Mouse (Mus musculus): ENCODE measurements around the gene Plxnb1.

Plxnb1 gene

GRCm38 (mm10) chr9:109096251-109096661, 1.1 kb downstream of the Plxnb1 start:
- in situ Hi-C loops (cut with MboI; ENCODE audit: low pct_unique_long_range_greater_than_20kb in 1 of 2, low sequenced_read_pairs in 2 of 2, unreplicated experiment in 1 of 2) = no loop called here

GRCm38 (mm10) chr9:109096856-109097255, 1.7 kb downstream of the Plxnb1 start:
- in situ Hi-C loops (cut with MboI; ENCODE audit: low pct_unique_long_range_greater_than_20kb in 1 of 2, low sequenced_read_pairs in 2 of 2, unreplicated experiment in 1 of 2) = no loop called here

- in situ Hi-C loops (cut with MboI; ENCODE audit: low pct_unique_long_range_greater_than_20kb in 1 of 2, low sequenced_read_pairs in 2 of 2, unreplicated experiment in 1 of 2) = no loop called here
These were observed 2.1 kb downstream of the Plxnb1 start for GRCm38 (mm10) chr9:109097291-109097690.

- in situ Hi-C loops (cut with MboI; ENCODE audit: low pct_unique_long_range_greater_than_20kb in 1 of 2, low sequenced_read_pairs in 2 of 2, unreplicated experiment in 1 of 2) = no loop called here
These were observed 2.6 kb downstream of the Plxnb1 start for GRCm38 (mm10) chr9:109097831-109098230.

- in situ Hi-C loops (cut with MboI; ENCODE audit: low pct_unique_long_range_greater_than_20kb in 1 of 2, low sequenced_read_pairs in 2 of 2, unreplicated experiment in 1 of 2) = no loop called here
These were observed 3.2 kb downstream of the Plxnb1 start for GRCm38 (mm10) chr9:109098366-109098765.

- in situ Hi-C loops (cut with MboI; ENCODE audit: low pct_unique_long_range_greater_than_20kb in 1 of 2, low sequenced_read_pairs in 2 of 2, unreplicated experiment in 1 of 2) = no loop called here
These were observed 3.8 kb downstream of the Plxnb1 start for GRCm38 (mm10) chr9:109098969-109099368.

- in situ Hi-C loops (cut with MboI; ENCODE audit: low pct_unique_long_range_greater_than_20kb in 1 of 2, low sequenced_read_pairs in 2 of 2, unreplicated experiment in 1 of 2) = no loop called here
These were observed 5.2 kb downstream of the Plxnb1 start for GRCm38 (mm10) chr9:109100307-109100928.

- in situ Hi-C loops (cut with MboI; ENCODE audit: low pct_unique_long_range_greater_than_20kb in 1 of 2, low sequenced_read_pairs in 2 of 2, unreplicated experiment in 1 of 2) = no loop called here
These were observed 6.8 kb downstream of the Plxnb1 start for GRCm38 (mm10) chr9:109101933-109102445.

- in situ Hi-C loops (cut with MboI; ENCODE audit: low pct_unique_long_range_greater_than_20kb in 1 of 2, low sequenced_read_pairs in 2 of 2, unreplicated experiment in 1 of 2) = no loop called here
These were observed 7.4 kb downstream of the Plxnb1 start for GRCm38 (mm10) chr9:109102541-109102940.

- in situ Hi-C loops (cut with MboI; ENCODE audit: low pct_unique_long_range_greater_than_20kb in 1 of 2, low sequenced_read_pairs in 2 of 2, unreplicated experiment in 1 of 2) = no loop called here
These were observed 8.1 kb downstream of the Plxnb1 start for GRCm38 (mm10) chr9:109103250-109103649.

- in situ Hi-C loops (cut with MboI; ENCODE audit: low pct_unique_long_range_greater_than_20kb in 1 of 2, low sequenced_read_pairs in 2 of 2, unreplicated experiment in 1 of 2) = no loop called here
These were observed 8.9 kb downstream of the Plxnb1 start for GRCm38 (mm10) chr9:109104083-109104482.

- in situ Hi-C loops (cut with MboI; ENCODE audit: low pct_unique_long_range_greater_than_20kb in 1 of 2, low sequenced_read_pairs in 2 of 2, unreplicated experiment in 1 of 2) = no loop called here
These were observed 9.8 kb downstream of the Plxnb1 start for GRCm38 (mm10) chr9:109105011-109105410.

GRCm38 (mm10) chr9:109105648-109106047, 10.5 kb downstream of the Plxnb1 start:
- in situ Hi-C loops (cut with MboI; ENCODE audit: low pct_unique_long_range_greater_than_20kb in 1 of 2, low sequenced_read_pairs in 2 of 2, unreplicated experiment in 1 of 2) = no loop called here

GRCm38 (mm10) chr9:109107341-109107740, 12.2 kb downstream of the Plxnb1 start:
- in situ Hi-C loops (cut with MboI; ENCODE audit: low pct_unique_long_range_greater_than_20kb in 1 of 2, low sequenced_read_pairs in 2 of 2, unreplicated experiment in 1 of 2) = no loop called here

GRCm38 (mm10) chr9:109110240-109110639, 15.1 kb downstream of the Plxnb1 start:
- in situ Hi-C loops (cut with MboI; ENCODE audit: low pct_unique_long_range_greater_than_20kb in 1 of 2, low sequenced_read_pairs in 2 of 2, unreplicated experiment in 1 of 2) = loop anchor here in 1 of 2 experiments (10.0 kb wide), 1 partner anchor 105 kb away; no protein-coding TSS in a partner anchor

GRCm38 (mm10) chr9:109111101-109111500, 15.9 kb downstream of the Plxnb1 start:
- in situ Hi-C loops (cut with MboI; ENCODE audit: low pct_unique_long_range_greater_than_20kb in 1 of 2, low sequenced_read_pairs in 2 of 2, unreplicated experiment in 1 of 2) = loop anchor here in 1 of 2 experiments (10.0 kb wide), 1 partner anchor 106 kb away; no protein-coding TSS in a partner anchor

- in situ Hi-C loops (cut with MboI; ENCODE audit: low pct_unique_long_range_greater_than_20kb in 1 of 2, low sequenced_read_pairs in 2 of 2, unreplicated experiment in 1 of 2) = loop anchor here in 1 of 2 experiments (10.0 kb wide), 1 partner anchor 107 kb away; no protein-coding TSS in a partner anchor
These were observed 16.4 kb downstream of the Plxnb1 start for GRCm38 (mm10) chr9:109111591-109111990.

- in situ Hi-C loops (cut with MboI; ENCODE audit: low pct_unique_long_range_greater_than_20kb in 1 of 2, low sequenced_read_pairs in 2 of 2, unreplicated experiment in 1 of 2) = loop anchor here in 1 of 2 experiments (10.0 kb wide), 1 partner anchor 109 kb away; no protein-coding TSS in a partner anchor
These were observed 18.1 kb downstream of the Plxnb1 start for GRCm38 (mm10) chr9:109113331-109113730.

GRCm38 (mm10) chr9:109114276-109114675, 19.1 kb downstream of the Plxnb1 start:
- in situ Hi-C loops (cut with MboI; ENCODE audit: low pct_unique_long_range_greater_than_20kb in 1 of 2, low sequenced_read_pairs in 2 of 2, unreplicated experiment in 1 of 2) = loop anchor here in 1 of 2 experiments (10.0 kb wide), 1 partner anchor 109 kb away; no protein-coding TSS in a partner anchor

- in situ Hi-C loops (cut with MboI; ENCODE audit: low pct_unique_long_range_greater_than_20kb in 1 of 2, low sequenced_read_pairs in 2 of 2, unreplicated experiment in 1 of 2) = loop anchor here in 1 of 2 experiments (10.0 kb wide), 1 partner anchor 110 kb away; no protein-coding TSS in a partner anchor
These were observed 19.7 kb downstream of the Plxnb1 start for GRCm38 (mm10) chr9:109114871-109115270.
